Mouse (Mus musculus): Measurements from ENCODE around the gene Tnfrsf14.

DNA sequence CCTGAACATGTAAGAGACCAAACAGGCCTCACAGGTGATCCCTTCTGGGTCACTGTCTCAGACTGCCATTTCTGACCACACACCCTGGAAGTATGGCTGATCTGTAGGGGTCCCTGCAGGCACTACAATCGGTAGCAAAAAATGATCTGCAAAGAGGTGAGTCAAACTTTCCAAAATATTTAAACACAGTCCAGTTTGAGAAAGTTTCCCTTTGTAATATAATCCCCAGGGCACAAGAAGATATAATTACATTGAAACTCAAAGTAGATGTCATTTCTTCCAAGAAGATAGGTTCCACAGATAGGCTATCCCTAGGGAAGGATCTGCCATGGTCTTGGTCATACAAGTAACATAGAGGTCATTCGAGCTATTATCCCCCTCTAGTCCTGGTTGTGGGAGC lies 26.0 kb downstream of the Tnfrsf14 start:
- no peak for TF ChIP-seq POLR2A (IDR thresholded peaks at IDR 0.05; ENCODE audit: borderline replicate concordance, extremely low read depth, insufficient read depth, insufficient read length, poor library complexity, severe bottlenecking)
- no peak for TF ChIP-seq CTCF (IDR thresholded peaks at IDR 0.05; ENCODE audit: borderline replicate concordance, extremely low read depth, insufficient read depth, insufficient read length)

Data from brain, embryonic 14.5 days (tissue).